Mouse (Mus musculus): Measurements from ENCODE around the gene Snx9.

DNA sequence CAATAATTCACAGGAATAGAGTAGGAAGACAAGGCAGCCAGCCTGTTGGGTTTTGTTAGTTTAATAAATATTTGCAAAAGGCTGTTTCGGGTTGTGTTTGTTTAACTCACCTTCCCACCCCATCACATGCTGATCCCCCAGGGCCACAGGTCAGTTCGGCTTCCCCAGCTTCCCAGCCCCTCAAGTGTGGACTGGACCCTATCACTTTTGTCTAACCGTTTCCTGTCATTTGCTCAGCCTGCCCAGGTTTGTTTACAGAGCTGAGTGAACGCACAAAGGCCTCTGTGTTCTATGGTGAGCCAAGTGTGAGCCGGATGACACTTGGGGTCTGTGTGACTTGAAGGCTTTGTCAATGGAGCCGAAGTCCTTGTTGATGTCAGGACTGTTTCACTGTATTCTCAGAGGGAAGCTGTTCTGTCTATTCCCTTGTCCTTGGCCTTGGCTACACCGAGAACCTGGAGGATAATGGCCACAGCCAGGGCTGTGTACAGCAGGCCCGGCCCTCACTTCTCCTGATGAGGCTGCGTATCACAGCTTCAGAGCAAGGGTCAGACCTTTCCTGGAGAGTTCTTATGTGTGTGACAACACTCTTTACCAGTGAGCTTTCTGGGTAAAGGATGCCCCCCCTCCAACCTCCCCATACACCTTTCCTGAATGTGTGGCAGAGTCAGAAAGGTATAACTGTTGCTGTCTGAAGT is 124.1 kb downstream of the Snx9 start:
- no peak for TF ChIP-seq CTCF (IDR thresholded peaks at IDR 0.05; ENCODE audit: borderline replicate concordance, insufficient read depth, low read length)
- no peak for TF ChIP-seq POLR2A (IDR thresholded peaks at IDR 0.05; ENCODE audit: low read depth, low read length)

All from embryonic fibroblast, embryonic 13.5 days (primary cell).